Mouse (Mus musculus) CH12F3 (cell line): ENCODE data around the gene Ank2.

Experiments used
- in situ Hi-C: fragments of 300-500 bp; cut with MboI; formaldehyde crosslinking; loops from 2 replicates; pipeline ENCODE4 v1.14.3; 2020; ENCODE audit warnings: low sequenced_read_pairs

Ank2 gene

DNA sequence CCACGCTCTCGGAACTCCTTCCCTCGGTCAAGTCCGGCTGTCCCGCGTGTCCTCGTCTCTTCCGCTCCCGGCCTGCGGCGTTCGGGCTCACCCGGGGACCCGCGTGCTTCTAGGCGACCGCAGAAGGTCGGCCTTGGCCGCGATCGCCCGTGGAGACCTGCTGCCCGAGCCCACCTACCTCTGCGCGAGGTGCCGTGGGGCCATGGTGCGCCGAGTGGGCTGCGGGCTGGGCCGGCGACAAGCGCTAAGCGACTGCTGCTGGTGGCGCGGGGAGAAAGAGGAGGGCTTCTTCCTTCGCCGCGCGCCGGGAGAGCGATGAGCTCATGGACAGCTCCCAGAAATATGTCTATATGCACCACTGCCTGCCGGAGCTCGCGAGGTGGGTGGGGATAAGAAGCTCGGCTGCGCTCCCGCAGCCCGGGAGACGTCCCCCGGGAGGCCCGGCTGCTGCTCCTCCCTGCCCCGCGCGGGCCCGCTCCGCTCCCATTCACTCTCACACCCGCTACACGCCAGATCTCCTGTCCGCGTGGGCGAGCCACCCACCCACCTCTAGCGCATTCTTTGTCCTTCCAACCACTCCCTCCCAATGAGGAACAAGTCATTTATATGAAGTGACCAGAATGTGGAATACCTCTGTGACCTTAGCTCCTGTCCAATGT is at the start of gene Ank2:
Gene Ank2 (minus strand): TSS at position 609 of the 659 bp plus-strand sequence.
- in situ Hi-C loops = no loop called here

- in situ Hi-C loops = loop anchor here (5.0 to 10.0 kb wide), 2 partner anchors 96 to 213 kb away; no protein-coding TSS in a partner anchor
These were observed 48.7 kb upstream of the Ank2 start for GRCm38 (mm10) chr3:127547882-127548281.

GRCm38 (mm10) chr3:127544610-127545121 is 45.5 kb upstream of the Ank2 start:
- in situ Hi-C loops = loop anchor here (5.0 to 10.0 kb wide), 2 partner anchors 92 to 210 kb away; no protein-coding TSS in a partner anchor

- in situ Hi-C loops = loop anchor here (10.0 kb wide), 1 partner anchor 209 kb away; no protein-coding TSS in a partner anchor
These were observed 44.8 kb upstream of the Ank2 start for GRCm38 (mm10) chr3:127543976-127544375.

DNA sequence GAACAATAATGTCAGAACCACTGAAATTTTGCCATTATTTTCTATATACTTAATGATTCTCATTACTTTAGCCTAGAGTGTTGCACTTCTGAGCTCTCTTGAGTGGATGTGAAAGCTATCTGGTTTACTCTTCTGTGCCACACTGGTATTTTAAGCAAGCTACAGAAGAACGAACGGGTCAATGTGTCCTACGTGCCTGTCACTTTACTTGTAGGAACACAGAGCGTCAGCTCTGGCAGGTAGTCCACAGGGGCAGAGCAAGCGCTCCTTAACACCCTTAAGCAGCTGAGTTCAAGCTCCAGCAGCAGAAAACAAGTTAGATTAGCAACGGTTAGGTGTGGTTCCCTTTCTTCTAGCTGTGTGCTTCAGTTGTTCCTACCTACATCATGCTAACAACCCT is 40.0 kb upstream of the Ank2 start:
- in situ Hi-C loops = no loop called here

- in situ Hi-C loops = no loop called here
These were observed 31.1 kb upstream of the Ank2 start for GRCm38 (mm10) chr3:127530293-127530692.

DNA sequence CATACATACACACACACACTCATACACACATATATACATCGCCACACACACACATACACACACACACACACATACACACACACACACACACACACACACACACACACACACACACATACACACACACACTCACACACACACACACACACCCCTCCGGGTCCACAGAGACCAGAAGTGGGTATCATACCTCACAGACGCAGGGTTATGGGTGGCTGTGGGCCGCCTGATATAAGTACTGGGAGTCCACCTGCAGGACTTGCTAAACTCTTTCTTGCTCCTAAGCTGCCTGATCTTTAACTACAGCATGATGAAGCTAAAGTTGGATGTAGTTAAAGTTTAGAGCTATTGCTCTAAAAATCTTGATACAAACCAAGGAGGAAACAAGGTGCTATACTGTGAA is 30.7 kb upstream of the Ank2 start:
- in situ Hi-C loops = no loop called here

DNA sequence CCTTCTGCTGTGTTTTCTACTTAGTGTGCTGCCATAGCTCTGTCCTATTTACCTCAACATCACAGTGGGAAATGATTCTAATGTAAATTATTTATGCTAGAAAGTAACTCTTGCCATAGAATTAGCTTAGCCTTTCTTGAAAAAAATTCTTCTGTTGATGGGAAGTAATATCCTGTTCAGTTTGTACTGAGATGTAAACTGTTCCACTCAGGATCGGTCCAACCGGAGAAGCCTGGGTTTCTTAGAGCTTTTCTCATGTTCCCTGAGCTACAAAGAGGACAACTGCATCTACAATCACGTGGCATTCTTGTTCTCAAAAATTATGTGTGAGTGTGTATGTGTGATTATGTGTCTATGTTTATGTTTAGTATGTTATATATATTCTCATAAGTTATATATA is 30.1 kb upstream of the Ank2 start:
- in situ Hi-C loops = no loop called here

DNA sequence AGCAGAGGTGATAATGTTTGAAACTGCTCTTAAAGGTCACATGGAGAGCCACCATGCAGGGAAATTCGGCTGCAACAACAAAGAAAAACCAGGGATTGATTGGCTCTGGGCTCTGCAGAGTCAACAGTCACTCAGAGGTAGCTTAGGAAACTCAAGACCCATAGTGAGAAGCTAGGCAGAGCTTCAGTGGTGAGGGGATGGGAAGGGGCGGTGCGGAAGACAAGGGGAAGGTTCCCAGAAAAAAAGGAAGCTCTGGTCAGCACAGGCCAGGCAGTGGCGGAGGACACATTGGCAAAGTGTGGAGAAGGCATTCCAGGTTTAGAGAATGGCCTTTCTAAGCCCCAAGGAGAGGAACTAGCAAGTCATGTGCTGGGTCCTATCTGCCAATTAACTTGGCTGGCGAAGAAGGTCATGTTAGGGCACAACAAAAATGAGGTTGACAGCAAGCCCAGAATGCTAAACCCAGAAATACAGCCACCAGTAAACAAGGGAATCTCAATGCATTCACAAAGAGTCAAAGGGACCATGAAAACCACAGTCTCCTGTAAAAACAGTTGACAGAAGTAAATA is 28.4 kb upstream of the Ank2 start:
- in situ Hi-C loops = no loop called here

- in situ Hi-C loops = no loop called here
These were observed 26.2 kb upstream of the Ank2 start for GRCm38 (mm10) chr3:127525188-127525819.

DNA sequence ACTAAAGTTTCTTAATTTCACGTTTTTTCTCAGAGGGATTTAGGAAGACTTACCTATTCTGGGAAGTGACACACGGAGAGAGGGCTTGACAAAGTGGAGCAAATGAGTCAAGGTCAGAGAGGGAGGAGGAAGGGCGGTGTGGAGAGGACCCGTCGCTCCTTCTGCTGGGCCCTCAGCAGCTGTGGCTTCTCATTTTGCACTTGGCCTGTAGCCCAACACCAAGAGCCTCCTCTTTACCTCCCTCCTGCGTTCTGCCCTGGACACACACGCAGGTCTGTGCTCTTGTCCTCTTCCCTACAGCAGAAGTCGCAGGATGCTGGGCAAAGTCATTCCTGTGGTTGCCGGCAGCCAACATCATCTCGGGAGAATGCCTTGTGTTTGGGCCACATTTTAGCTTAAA is 22.0 kb upstream of the Ank2 start:
- in situ Hi-C loops = no loop called here

DNA sequence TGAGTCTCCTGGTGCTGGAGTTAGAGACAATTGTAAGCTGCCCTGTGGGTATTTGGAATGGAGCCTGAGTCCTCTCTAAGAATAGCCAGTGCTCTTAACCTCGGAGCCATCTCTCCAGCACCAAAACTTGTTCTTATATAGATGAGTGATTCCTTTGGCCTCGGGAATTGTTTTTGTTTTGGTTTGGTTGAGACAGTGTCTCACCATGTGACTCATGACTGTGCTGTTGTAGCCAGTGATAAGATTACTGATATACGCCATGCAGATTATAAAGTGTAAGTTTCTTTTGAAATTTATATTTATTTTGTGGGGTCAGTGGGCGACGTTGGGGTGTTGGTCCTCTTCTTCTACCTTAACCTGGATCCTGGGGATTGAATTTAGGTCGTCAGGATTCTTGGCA is 21.1 kb upstream of the Ank2 start:
- in situ Hi-C loops = no loop called here

DNA sequence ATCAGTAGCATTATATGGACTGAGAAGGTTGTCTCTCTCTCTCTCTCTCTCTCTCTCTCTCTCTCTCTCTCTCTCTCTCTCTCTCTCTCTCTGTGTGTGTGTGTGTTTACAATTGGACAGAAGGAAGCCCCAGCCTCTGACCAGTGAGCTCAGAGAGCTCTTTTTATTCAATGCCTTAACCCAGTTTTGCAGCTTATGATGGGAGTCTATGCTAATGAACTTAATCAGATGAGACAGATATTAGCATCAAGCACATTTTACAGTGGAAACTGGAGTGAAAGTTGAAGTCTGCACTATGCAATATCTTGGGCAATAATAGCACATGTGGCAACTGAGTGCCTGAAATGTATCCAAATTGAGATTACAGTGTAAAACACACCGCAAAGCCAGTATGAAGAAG is 16.1 kb upstream of the Ank2 start:
- in situ Hi-C loops = no loop called here

GRCm38 (mm10) chr3:127513699-127514098 is 14.5 kb upstream of the Ank2 start:
- in situ Hi-C loops = no loop called here

GRCm38 (mm10) chr3:127512794-127513335 is 13.7 kb upstream of the Ank2 start:
- in situ Hi-C loops = no loop called here

DNA sequence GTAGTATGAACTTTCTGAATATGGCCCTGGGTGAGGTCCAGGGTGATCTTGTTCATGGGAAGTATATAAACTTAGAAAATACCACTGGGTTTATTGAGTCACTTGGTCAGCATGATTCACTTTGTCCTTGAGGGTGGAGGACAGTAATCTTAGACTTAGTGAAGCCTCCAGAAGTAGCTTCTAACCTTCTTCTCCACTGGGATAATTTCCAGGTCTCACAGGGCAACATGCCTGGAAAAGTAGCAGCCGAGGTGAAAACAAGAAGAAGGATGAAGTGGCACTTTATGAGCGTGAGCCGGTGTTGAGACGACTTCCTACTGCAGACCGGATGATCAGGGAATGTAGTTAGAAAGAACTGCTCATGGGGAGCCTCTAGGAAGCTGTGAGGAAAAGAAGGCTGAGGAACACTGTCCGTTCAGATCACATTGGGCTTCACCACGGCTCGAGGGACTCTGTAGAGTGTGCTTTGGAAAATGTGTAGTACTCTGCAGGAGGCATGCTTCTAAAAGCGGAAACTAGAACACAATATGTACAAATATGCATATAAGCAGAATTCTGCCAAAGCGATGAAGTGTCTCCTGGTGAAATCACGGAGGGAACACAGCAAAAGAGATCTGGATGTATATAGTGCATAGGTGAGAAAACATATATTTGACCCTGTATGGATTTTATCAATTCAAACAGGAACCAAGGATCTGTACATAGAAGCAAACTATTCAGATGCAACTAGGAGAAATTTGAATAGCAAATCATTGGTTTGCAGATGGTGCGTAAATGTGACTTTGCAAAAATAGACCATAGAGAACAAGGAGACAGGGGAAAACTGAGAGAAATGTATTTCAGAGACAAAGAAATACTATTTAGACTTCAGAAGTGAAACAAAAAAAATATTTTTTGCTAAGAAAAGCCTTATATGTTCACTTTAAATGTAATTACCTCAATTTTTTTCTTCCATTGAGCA is 12.9 kb upstream of the Ank2 start:
- in situ Hi-C loops = no loop called here

DNA sequence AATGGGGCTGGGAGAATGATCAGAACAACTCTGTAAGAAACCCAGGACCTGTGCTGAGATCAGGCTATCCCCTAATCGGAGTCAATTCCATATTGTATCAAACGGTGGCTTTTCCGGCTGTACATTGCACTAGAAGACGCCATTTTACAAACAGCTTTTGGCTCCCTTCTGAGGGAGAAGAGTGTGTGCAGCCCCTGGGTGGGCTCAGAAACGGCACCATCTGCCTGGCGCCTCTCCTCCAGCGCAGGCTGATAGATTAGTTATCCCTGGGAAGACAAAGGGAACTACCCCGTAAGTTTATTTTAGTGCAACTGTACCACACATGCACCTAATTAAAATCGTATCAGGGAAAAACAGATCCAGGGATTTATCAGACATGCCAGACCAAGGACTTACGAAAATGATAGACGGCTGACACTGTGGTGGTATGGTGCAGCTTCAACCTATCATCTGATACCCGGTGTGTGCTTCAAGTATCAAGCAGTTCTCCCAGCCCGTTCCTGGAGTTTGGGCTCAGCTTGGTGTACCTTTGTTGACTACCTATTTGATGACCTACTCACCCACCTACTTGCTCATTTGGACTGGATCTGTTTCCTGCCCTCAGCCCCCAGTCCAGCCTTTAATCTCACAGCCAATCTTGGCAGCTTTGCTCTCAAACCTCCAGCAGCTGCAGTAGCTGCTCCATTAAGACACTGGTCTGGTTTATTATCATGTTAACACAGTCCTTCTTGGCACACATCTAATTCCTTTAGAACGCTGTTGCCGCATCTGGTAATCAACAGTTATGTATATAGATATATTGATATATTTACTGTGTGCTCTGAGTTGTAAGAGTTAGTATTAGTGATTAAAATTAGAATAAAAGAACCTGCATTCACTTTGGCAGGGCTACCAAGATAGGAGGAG is 9.0 kb upstream of the Ank2 start:
- in situ Hi-C loops = no loop called here

DNA sequence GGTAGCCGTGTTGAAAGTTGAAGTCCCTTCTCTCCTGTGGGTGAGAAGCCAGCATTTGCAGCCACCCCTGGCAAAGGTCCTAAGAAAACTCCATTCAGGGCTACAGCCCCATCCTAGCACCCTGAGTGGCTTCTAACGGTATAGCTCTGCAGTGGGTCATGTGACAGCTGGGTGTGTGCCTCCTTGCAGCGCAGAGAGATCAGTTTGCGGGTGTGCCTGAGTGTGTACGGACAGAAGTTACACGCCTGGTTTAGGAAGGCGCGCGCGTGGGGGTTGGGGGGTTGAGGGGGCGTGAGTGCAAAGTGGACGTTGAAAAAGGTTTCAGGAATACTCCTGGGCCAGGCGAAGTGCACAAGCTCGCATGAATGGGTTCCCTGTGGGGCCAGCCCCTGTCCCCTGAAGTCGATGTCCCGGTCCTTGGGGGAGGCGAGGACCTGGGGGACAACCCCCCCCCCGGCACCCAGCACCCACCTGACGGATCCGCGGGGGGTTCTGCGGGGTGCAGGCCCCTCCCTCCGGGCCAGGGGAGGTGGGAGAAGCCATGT is 881 bp downstream of the Ank2 start:
- in situ Hi-C loops = no loop called here

GRCm38 (mm10) chr3:127492663-127493062 is 6.5 kb downstream of the Ank2 start:
- in situ Hi-C loops = no loop called here
